Comparison of ENCODE assay signal across 8 mouse cellular contexts in the genomic region with DNA sequence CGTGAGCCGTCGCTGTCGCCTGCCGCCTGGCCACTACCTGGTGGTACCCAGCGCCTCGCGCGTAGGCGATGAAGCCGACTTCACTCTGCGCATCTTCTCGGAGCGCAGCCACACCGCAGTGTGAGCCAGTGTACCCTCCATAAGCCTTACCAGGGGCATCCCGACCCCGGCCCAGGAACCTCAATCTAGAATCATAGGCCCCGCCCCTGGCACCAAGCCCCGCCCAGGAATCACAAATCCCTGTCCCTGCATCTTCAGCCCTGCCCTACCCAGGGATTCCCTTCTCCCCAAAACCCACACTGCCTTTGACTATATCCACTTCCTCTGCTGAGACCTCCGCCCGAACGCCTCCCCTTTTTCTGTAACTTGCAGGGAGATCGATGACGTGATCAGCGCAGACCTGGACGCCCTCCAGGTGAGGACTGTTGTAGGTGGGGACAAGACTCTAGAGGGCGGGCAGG. TPM values are rescaled to one million over a fixed set of nuclear protein-coding genes. Genes with fewer than 3 reads are reported as not detected.
DNase-seq lines count a peak whose midpoint lies in the region; ATAC-seq lines count a peak whose summit lies in the region.

No protein-coding gene starts in this region.

- 3% methylated on average over 26 of the region's 27 CpGs for WGBS in limb, embryonic 15.5 days

- no peaks in the 10 kb centered on the region for H3K9me3 ChIP-seq in limb, embryonic 15.5 days

- DNase-seq in embryo, embryonic 11 days = peak; percentile 34
- no peak for DNase-seq in embryo, embryonic 9.5 days (ENCODE audit: extremely low spot score)
- DNase-seq in thymus, postnatal 14 days = peak; percentile 9
- DNase-seq in thymus, postnatal 36 days = no peak
- DNase-seq in testis, postnatal 10 days (ENCODE audit: low spot score) = peak; percentile 71
- DNase-seq in spleen, postnatal 36 days (ENCODE audit: low spot score in 2 of 2) = no peak
- no peak for DNase-seq in layer of hippocampus, postnatal 36 days

- peak overlapping the region; percentile 21; the same call in 1 of the 2 replicates for H3K9ac ChIP-seq in limb, embryonic 15.5 days

- peaks cover 17% of the 10 kb centered on the region for H3K27me3 ChIP-seq in limb, embryonic 15.5 days

- no peak for ATAC-seq in limb, embryonic 15.5 days (ENCODE audit: insufficient number of reproducible peaks, low FRiP score, low TSS enrichment, low read depth)

- H3K4me1 ChIP-seq in limb, embryonic 15.5 days = peaks cover 21% of the 10 kb centered on the region

- peak overlapping the region; percentile 42 for H3K4me3 ChIP-seq in limb, embryonic 15.5 days

- peak overlapping the region; percentile 81 for H3K4me2 ChIP-seq in limb, embryonic 15.5 days

- H3K36me3 ChIP-seq in limb, embryonic 15.5 days = peaks cover 27% of the 10 kb centered on the region

- no peak overlapping the region for H3K27ac ChIP-seq in limb, embryonic 15.5 days

RNA-seq across cellular contexts. Expression of a gene that starts 7.5 kb away (rescaled TPM):
- polyA plus RNA-seq in limb, embryonic 15.5 days (2015; fragmentation: Nextera tagmentation; extraction: Ambion mirVana) = 0.97 and 1.3 TPM in 2 replicates
- under 1 TPM; 0.22 to 0.35 TPM for total RNA-seq in layer of hippocampus, postnatal 36 days (2021)

RNA-seq across cellular contexts. Expression of a gene that starts 25.1 kb away (rescaled TPM):
- polyA plus RNA-seq in limb, embryonic 15.5 days (2015; fragmentation: Nextera tagmentation; extraction: Ambion mirVana) = 171 and 257 TPM in 2 replicates
- not detected for total RNA-seq in layer of hippocampus, postnatal 36 days (2021)

RNA-seq across cellular contexts. Expression of a gene that starts 55.1 kb away (rescaled TPM):
- polyA plus RNA-seq in limb, embryonic 15.5 days (2015; fragmentation: Nextera tagmentation; extraction: Ambion mirVana) = 11.6 and 13.8 TPM in 2 replicates
- total RNA-seq in layer of hippocampus, postnatal 36 days (2021) = 1 to 10 TPM; 3.6 to 6.1 TPM

Comparison
In these comparisons a context has a peak if more than half of its experiments do, and no peak if none do; other contexts are left out.
1. DNase-seq: peak in embryo, embryonic 11 days (single experiment), thymus, postnatal 14 days (single experiment) and testis, postnatal 10 days (single experiment); none in embryo, embryonic 9.5 days (single experiment), thymus, postnatal 36 days (0 of 2), spleen, postnatal 36 days (0 of 2) and layer of hippocampus, postnatal 36 days (0 of 2).